In the genomic region with DNA sequence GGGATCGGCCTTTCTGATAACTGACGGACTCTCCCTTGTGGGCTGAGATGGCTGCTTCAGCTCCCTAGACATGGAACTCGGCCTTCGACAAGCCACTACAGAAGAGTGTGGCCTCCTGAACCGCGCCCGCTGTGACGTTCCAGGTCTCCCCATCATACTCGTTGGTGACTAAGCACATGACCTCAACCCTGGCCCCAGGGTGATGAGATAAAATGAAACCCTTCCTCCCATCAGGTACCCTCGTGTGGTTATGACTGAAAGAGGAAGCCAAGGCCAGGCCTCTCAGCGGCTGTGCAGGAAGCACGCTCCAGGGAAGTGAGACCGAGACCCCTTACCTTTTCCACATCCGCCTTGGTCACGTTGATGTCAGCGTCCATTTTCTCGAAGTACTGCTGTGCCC, we compare ENCODE assay signal across 9 mouse cellular contexts. TPM values are rescaled to one million over a fixed set of nuclear protein-coding genes. Genes with fewer than 3 reads are reported as not detected.
DNase-seq lines count a peak whose midpoint lies in the region; ATAC-seq and TF ChIP-seq lines count a peak whose summit lies in the region.
"Had no signal": no experiment of that assay in that cellular context is flagged by ENCODE, and none has a peak within 500 bp of the region (broad histone marks: within the 10 kb centered on the region; RNA-seq: fewer than 3 reads in every experiment).

No protein-coding gene starts in this region.

- H3K27ac ChIP-seq in cerebellum, adult 2 months (ENCODE audit: insufficient read depth, low read length), result peak overlapping the region; percentile 47
- H3K27ac ChIP-seq in hindbrain, embryonic 13.5 days, result no peak overlapping the region
- H3K27ac ChIP-seq: gastrocnemius, adult 2 months had no signal

- WGBS in cerebellum, adult 2 months, result 91% methylated on average over 17 of the region's 17 CpGs
- WGBS in hindbrain, embryonic 13.5 days, result 92% methylated on average over 17 of the region's 17 CpGs

- H3K4me2 ChIP-seq in hindbrain, embryonic 13.5 days, result no peak overlapping the region

- H3K36me3 ChIP-seq in hindbrain, embryonic 13.5 days, result peaks cover 33% of the 10 kb centered on the region

- no peak for DNase-seq in cerebellum, adult 2 months
- DNase-seq in cerebellum, postnatal 14 days, result no peak
- DNase-seq in CD4-positive helper T cell, adult 2 months (ENCODE audit: low read depth, low spot score), result peak; percentile 88
- DNase-seq in monocyte, adult 2 months (ENCODE audit: low read depth in 1 of 2, low spot score in 2 of 2), result peak; percentile 76 to 83
- no peak for DNase-seq in kidney, adult 9 months
- DNase-seq in cerebellum, adult 9-11 months, result no peak
- DNase-seq: gastrocnemius, adult 2 months had no signal

- no peak for TF ChIP-seq POLR2A in cerebellum, adult 2 months (IDR thresholded peaks at IDR 0.05; ENCODE audit: borderline replicate concordance, insufficient read depth, low read length)

- peak; percentile 85 to 96 for ATAC-seq in hematopoietic stem cell, adult 5-6 weeks (replicated peaks in 1 of 2; ENCODE audit: insufficient read depth in 1 of 2, low FRiP score in 2 of 2, low TSS enrichment in 1 of 2, low read depth in 1 of 2, poor library complexity in 2 of 2, severe bottlenecking in 2 of 2)
- no peak for ATAC-seq in hindbrain, embryonic 13.5 days (ENCODE audit: low FRiP score)

- no peak overlapping the region for H3K4me3 ChIP-seq in cerebellum, adult 2 months (replicated peaks; ENCODE audit: insufficient read depth, low read depth, low read length)
- no peak overlapping the region for H3K4me3 ChIP-seq in hindbrain, embryonic 13.5 days
- H3K4me3 ChIP-seq: gastrocnemius, adult 2 months had no signal

- no peak overlapping the region for H3K9ac ChIP-seq in hindbrain, embryonic 13.5 days

- peaks cover 48% of the 10 kb centered on the region for H3K4me1 ChIP-seq in cerebellum, adult 2 months (ENCODE audit: control insufficient read depth, insufficient read depth, low read length)
- peaks cover 7% of the 10 kb centered on the region for H3K4me1 ChIP-seq in hindbrain, embryonic 13.5 days (replicated peaks)

- H3K27me3 ChIP-seq in cerebellum, adult 2 months (ENCODE audit: control insufficient read depth, insufficient read depth, low read length), result no peaks in the 10 kb centered on the region
- H3K27me3 ChIP-seq in hindbrain, embryonic 13.5 days, result no peaks in the 10 kb centered on the region

- no peaks in the 10 kb centered on the region for H3K9me3 ChIP-seq in hindbrain, embryonic 13.5 days

- no peak for TF ChIP-seq CTCF in cerebellum, adult 2 months (IDR thresholded peaks at IDR 0.05; ENCODE audit: borderline replicate concordance, insufficient read depth, low read depth, low read length)

RNA-seq across cellular contexts. Expression of a gene that starts 59.2 kb away (rescaled TPM):
- polyA plus RNA-seq in cerebellum, adult 2 months (2012; rRNA removed), result 310 and 320 TPM in 2 replicates
- total RNA-seq in hematopoietic stem cell, adult 5-6 weeks (2017), result 58.5 and 59.4 TPM in 2 replicates
- 20.7 and 21.9 TPM in 2 replicates for polyA plus RNA-seq in hindbrain, embryonic 13.5 days (2015; fragmentation: Nextera tagmentation; extraction: Ambion mirVana)

Comparison
In these comparisons a context has a peak if more than half of its experiments do, and no peak if none do; other contexts are left out.
1. DNase-seq: peak in CD4-positive helper T cell, adult 2 months (single experiment) and monocyte, adult 2 months (2 of 2); none in cerebellum, adult 2 months (0 of 2), cerebellum, postnatal 14 days (0 of 2), kidney, adult 9 months (single experiment) and cerebellum, adult 9-11 months (single experiment).
2. RNA of a gene that starts 59.2 kb away (polyA plus RNA-seq): 310 to 320 TPM in cerebellum, adult 2 months; 20.7 to 21.9 TPM in hindbrain, embryonic 13.5 days; every median in the first group is over 10 times any median in the second.